Mouse (Mus musculus): ENCODE measurements around the gene Tmem178.

DNA sequence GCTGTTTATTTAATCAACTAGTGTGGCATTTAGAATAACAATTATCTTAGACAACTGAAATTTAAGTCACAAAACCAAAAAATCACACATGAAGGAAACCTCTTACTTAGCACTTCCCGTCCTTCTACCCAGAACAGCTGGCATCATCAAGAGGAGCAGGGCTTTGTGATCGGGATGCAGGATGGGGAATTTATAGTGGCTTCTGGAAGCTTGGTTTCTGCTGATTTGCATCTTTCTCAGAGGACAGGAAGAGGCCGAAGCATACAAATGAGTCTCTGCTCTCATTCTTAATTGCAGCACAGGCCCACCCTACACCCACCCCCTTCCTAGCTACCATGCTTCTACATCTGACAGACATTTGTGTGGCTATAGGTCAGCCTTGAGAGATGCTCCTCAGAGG lies 99.9 kb downstream of the Tmem178 start:
- TF ChIP-seq CTCF (IDR thresholded peaks at IDR 0.05; ENCODE audit: extremely low read depth, insufficient read depth, low read length) (no peak), POLR2A (IDR thresholded peaks at IDR 0.05; ENCODE audit: extremely low read depth, insufficient read depth, low read length) (no peak)
